Mouse (Mus musculus) midbrain, embryonic 14.5 days (tissue): ENCODE data around the gene Pik3r3. TPM values are rescaled to one million over a fixed set of nuclear protein-coding genes. Genes with fewer than 3 reads are reported as not detected.

ENCODE experiments used
- ATAC-seq: fragments of 200-750 bp; cut with Nextera tagmentation; 2 replicates; pipeline ENCODE4 v1.8.0; 2017; ENCODE audit warnings: moderate number of reproducible peaks, moderate library complexity; ENCODE audit not compliant: low FRiP score, low TSS enrichment
- DNase-seq: peaks from one replicate; pipeline ENCODE4 v3.0.0-alpha.2; 2015
- H3K27ac ChIP-seq: fragments of 300-500 bp; sonication (generic); replicated peaks from 2 replicates; pipeline ENCODE4 v1.5.1; 2014; ENCODE audit warnings: mild to moderate bottlenecking, low read depth, low read length, moderate library complexity
- H3K27me3 ChIP-seq: fragments of 300-500 bp; sonication (generic); 2 replicates; pipeline ENCODE4 v1.6.1; 2014; ENCODE audit warnings: low read length, control low read depth, mixed read lengths; ENCODE audit not compliant: control insufficient read depth, insufficient read depth
- H3K36me3 ChIP-seq: fragments of 300-500 bp; sonication (generic); 2 replicates; pipeline ENCODE4 v1.6.1; 2014; ENCODE audit warnings: low read length, control low read depth; ENCODE audit not compliant: control insufficient read depth, insufficient read depth
- H3K4me1 ChIP-seq: fragments of 300-500 bp; sonication (generic); 2 replicates; pipeline ENCODE4 v1.6.1; 2014; ENCODE audit warnings: mild to moderate bottlenecking, antibody characterized with exemption, low read length, control low read depth; ENCODE audit not compliant: control insufficient read depth, insufficient read depth
- H3K4me2 ChIP-seq: fragments of 300-500 bp; sonication (generic); 2 replicates; pipeline ENCODE4 v1.6.1; 2014; ENCODE audit warnings: mild to moderate bottlenecking, low read length, moderate library complexity
- H3K4me3 ChIP-seq: fragments of 300-500 bp; sonication (generic); replicated peaks from 2 replicates; pipeline ENCODE4 v1.5.1; 2014; ENCODE audit warnings: low read depth, low read length
- H3K9ac ChIP-seq: fragments of 300-500 bp; sonication (generic); replicated peaks from 2 replicates; pipeline ENCODE4 v1.6.1; 2014; ENCODE audit warnings: mild to moderate bottlenecking, low read length, moderate library complexity
- H3K9me3 ChIP-seq: fragments of 300-500 bp; sonication (generic); 2 replicates; pipeline ENCODE4 v1.6.1; 2016; ENCODE audit warnings: low read length, control low read depth, mixed read lengths; ENCODE audit not compliant: control insufficient read depth
- WGBS: fragments of 180-500 bp; shearing (Covaris S2); extraction: QIAGEN DNeasy Blood & Tissue Kit; methylation state at CpG from one replicate; pipeline ENCODE4 v1.1.7; 2014; 5-methylcytosine and 5-hydroxymethylcytosine counted together
- polyA plus RNA-seq: library from polyadenylated mRNA; unstranded; fragments of >200 nt; fragmentation: Nextera tagmentation; extraction: Ambion mirVana; gene quantifications from 2 replicates; pipeline ENCODE4 v1.2.1, GENCODE M21; 2014

Gene Pik3r3
- polyA plus RNA-seq, 1 experiment from 2014 or later: 115 TPM

- Histone ChIP-seq H3K36me3 (peaks cover 75% of the 10 kb centered on the region), H3K4me2 (no peak overlapping the region), H3K4me3 (no peak overlapping the region), H3K27ac (no peak overlapping the region), H3K27me3 (no peaks in the 10 kb centered on the region), H3K4me1 (no peaks in the 10 kb centered on the region), H3K9me3 (no peaks in the 10 kb centered on the region), H3K9ac (no peak overlapping the region)
- 17% methylated on average over 1 of the region's 1 CpGs for WGBS
- DNase-seq (no peak), ATAC-seq (no peak)
Measured at GRCm38 (mm10) chr4:116304551-116304950, 83.1 kb downstream of the Pik3r3 start.

- WGBS: 97% methylated on average over 4 of the region's 4 CpGs
- H3K9me3 ChIP-seq: no peaks in the 10 kb centered on the region
- no peak overlapping the region for H3K4me2 ChIP-seq
- H3K27me3 ChIP-seq: no peaks in the 10 kb centered on the region
- ATAC-seq: no peak
- peaks cover 93% of the 10 kb centered on the region for H3K36me3 ChIP-seq
- no peaks in the 10 kb centered on the region for H3K4me1 ChIP-seq
- H3K27ac ChIP-seq: no peak overlapping the region
- H3K4me3 ChIP-seq: no peak overlapping the region
- H3K9ac ChIP-seq: no peak overlapping the region
- DNase-seq: no peak
Measured at GRCm38 (mm10) chr4:116317575-116317974, 96.2 kb downstream of the Pik3r3 start.

- no peak for DNase-seq
Measured at GRCm38 (mm10) chr4:116322127-116322526, 100.7 kb downstream of the Pik3r3 start.

GRCm38 (mm10) chr4:116329256-116329655 lies 107.8 kb downstream of the Pik3r3 start:
- H3K4me1 ChIP-seq: no peaks in the 10 kb centered on the region
- ATAC-seq: no peak
- H3K9me3 ChIP-seq: no peaks in the 10 kb centered on the region
- H3K27me3 ChIP-seq: no peaks in the 10 kb centered on the region
- peaks cover 59% of the 10 kb centered on the region for H3K36me3 ChIP-seq
- H3K27ac ChIP-seq: no peak overlapping the region
- H3K9ac ChIP-seq: no peak overlapping the region
- no peak for DNase-seq
- WGBS: 92% methylated on average over 3 of the region's 3 CpGs
- no peak overlapping the region for H3K4me2 ChIP-seq
- no peak overlapping the region for H3K4me3 ChIP-seq

More at GRCm38 (mm10) chr4:116322127-116322526, 100.7 kb downstream of the Pik3r3 start:
- H3K27me3 ChIP-seq: no peaks in the 10 kb centered on the region
- no peak overlapping the region for H3K27ac ChIP-seq
- 98% methylated on average over 6 of the region's 6 CpGs for WGBS
- H3K4me3 ChIP-seq: no peak overlapping the region
- peaks cover 85% of the 10 kb centered on the region for H3K36me3 ChIP-seq
- no peak overlapping the region for H3K4me2 ChIP-seq
- no peaks in the 10 kb centered on the region for H3K4me1 ChIP-seq
- no peak for ATAC-seq
- H3K9me3 ChIP-seq: no peaks in the 10 kb centered on the region
- no peak overlapping the region for H3K9ac ChIP-seq

- no peaks in the 10 kb centered on the region for H3K4me1 ChIP-seq
- no peak overlapping the region for H3K9ac ChIP-seq
- DNase-seq (no peak), ATAC-seq (no peak)
- no peak overlapping the region for H3K4me2 ChIP-seq
- peaks cover 12% of the 10 kb centered on the region for H3K36me3 ChIP-seq
- H3K27me3 ChIP-seq: no peaks in the 10 kb centered on the region
- no peaks in the 10 kb centered on the region for H3K9me3 ChIP-seq
- no peak overlapping the region for H3K27ac ChIP-seq
- WGBS: 97% methylated on average over 1 of the region's 1 CpGs
- H3K4me3 ChIP-seq: no peak overlapping the region
Measured at GRCm38 (mm10) chr4:116336294-116336693, 114.9 kb downstream of the Pik3r3 start.

- Histone ChIP-seq H3K4me3 (no peak overlapping the region), H3K36me3 (no peaks in the 10 kb centered on the region)
- ATAC-seq: no peak
Measured at GRCm38 (mm10) chr4:116342119-116342518, 120.7 kb downstream of the Pik3r3 start.

GRCm38 (mm10) chr4:116352496-116352895 lies 131.1 kb downstream of the Pik3r3 start:
- ATAC-seq (no peak), DNase-seq (no peak)

More at GRCm38 (mm10) chr4:116342119-116342518, 120.7 kb downstream of the Pik3r3 start:
- no peak overlapping the region for H3K4me2 ChIP-seq
- H3K27ac ChIP-seq: no peak overlapping the region
- H3K9ac ChIP-seq: no peak overlapping the region
- H3K9me3 ChIP-seq: no peaks in the 10 kb centered on the region
- H3K27me3 ChIP-seq: no peaks in the 10 kb centered on the region
- peak; percentile 87 for DNase-seq
- H3K4me1 ChIP-seq: no peaks in the 10 kb centered on the region

More at GRCm38 (mm10) chr4:116352496-116352895, 131.1 kb downstream of the Pik3r3 start:
- Histone ChIP-seq H3K4me3 (no peak overlapping the region), H3K27ac (no peak overlapping the region), H3K4me1 (no peaks in the 10 kb centered on the region), H3K4me2 (no peak overlapping the region), H3K9ac (no peak overlapping the region), H3K36me3 (peaks cover 13% of the 10 kb centered on the region), H3K27me3 (no peaks in the 10 kb centered on the region), H3K9me3 (no peaks in the 10 kb centered on the region)
- WGBS: 91% methylated on average over 3 of the region's 3 CpGs

Other genes with a start within 250 kb of the Pik3r3 start
- 15.5 and 17.5 TPM in 2 replicates for gene Faah, start 203.7 kb upstream of the Pik3r3 start, polyA plus RNA-seq
- 11.5 and 13.6 TPM in 2 replicates for gene Nsun4, start 167.7 kb upstream of the Pik3r3 start, polyA plus RNA-seq
- gene Uqcrh, start 146.5 kb upstream of the Pik3r3 start, polyA plus RNA-seq: 405 and 483 TPM in 2 replicates
- gene Lrrc41, start 146.3 kb upstream of the Pik3r3 start, polyA plus RNA-seq: 72.6 and 75.2 TPM in 2 replicates
- 5.3 and 10.5 TPM in 2 replicates for gene Rad54l, start 97.9 kb upstream of the Pik3r3 start, polyA plus RNA-seq
- gene Pomgnt1, start 97.8 kb upstream of the Pik3r3 start, polyA plus RNA-seq: 55.0 and 66.4 TPM in 2 replicates
- gene Lurap1, start 70.3 kb upstream of the Pik3r3 start, polyA plus RNA-seq: 1.3 and 1.8 TPM in 2 replicates
- 0.11 and 0.18 TPM in 2 replicates for gene Tspan1, start 54.0 kb upstream of the Pik3r3 start, polyA plus RNA-seq
- gene 1700042G07Rik, start 48.2 kb upstream of the Pik3r3 start, polyA plus RNA-seq: not detected in 2 replicates
- gene Gm49337, start 48.2 kb upstream of the Pik3r3 start, polyA plus RNA-seq: not detected in 2 replicates
- 65.0 and 83.6 TPM in 2 replicates for gene Mast2, start 242.6 kb downstream of the Pik3r3 start, polyA plus RNA-seq